Mouse (Mus musculus): ENCODE results near the gene Zbed3.
A peak's percentile ranks its signal among the peaks of the same experiment; 100 is the strongest.
"Not testable (repeated sequence)": the region's sequence is repeated elsewhere in the genome, so short reads cannot be mapped to it uniquely, and the experiment has no call there.

The Zbed3 gene

DNA sequence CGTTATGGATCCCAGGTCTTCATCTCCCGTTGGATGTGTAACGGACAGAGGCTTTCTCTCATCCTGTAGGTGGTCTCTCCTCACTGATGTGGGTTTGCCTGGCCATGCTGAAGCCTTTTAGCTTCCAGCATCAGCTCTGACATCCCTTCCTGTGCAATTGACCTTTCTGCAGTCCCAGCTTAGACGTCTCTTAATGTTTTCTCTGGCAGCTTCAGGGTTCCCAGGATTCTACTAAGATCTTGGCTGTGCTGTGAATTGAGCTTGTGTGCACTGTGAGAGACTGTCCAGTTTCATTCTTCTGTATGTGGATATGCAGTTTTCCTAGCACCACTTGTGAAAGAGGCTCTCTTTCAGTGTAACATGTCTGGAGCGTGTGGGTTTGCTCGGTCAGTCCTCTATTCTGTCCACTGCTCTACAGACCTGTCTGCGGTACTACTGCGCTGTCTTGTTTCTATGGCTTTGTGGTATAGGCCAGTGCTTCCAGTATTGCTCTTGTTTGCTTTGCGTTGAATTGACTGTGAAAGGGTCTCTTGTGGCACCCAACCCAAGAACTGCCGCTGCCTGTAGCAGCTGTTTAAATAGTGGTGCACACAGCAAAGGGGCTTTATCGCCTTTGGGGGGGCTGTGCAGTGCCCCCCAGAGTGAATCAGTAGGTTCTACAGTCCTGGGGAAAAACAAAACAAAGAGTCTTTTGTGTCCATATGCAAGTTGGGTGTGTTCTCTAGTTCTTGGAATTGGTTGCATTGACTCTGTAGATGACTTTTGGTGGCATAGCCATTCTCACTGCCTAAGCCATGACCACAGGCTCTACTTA lies 8.9 kb downstream of the Zbed3 start:
- DNase-seq = no peak

DNA sequence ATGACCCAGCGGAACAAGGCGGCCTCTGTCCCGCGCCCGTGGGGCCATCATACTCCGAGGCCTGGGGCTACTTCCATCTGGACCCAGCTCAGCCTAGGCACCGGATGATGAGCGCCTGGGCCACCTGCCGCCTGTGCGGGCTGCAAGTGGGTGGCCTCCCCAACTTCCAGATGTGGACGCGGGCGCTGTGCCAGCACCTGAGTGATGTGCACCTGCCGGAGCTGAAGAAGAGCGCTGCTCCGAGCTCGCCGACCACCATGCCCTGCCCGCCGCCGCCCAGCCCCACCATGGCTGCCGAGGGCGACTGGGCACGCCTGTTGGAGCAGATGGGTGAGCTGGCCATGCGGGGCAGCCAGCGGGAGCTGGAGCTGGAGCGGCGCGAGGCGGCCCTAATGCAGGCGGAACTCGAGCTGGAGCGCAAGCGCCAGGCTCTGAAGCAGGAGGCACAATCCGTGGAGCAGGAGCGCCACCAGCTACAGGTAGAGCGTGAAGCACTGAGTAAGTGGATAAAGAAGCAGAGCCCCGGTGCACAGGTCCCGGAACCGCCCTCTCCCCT lies 12.8 kb downstream of the Zbed3 start:
- no peak for DNase-seq

DNA sequence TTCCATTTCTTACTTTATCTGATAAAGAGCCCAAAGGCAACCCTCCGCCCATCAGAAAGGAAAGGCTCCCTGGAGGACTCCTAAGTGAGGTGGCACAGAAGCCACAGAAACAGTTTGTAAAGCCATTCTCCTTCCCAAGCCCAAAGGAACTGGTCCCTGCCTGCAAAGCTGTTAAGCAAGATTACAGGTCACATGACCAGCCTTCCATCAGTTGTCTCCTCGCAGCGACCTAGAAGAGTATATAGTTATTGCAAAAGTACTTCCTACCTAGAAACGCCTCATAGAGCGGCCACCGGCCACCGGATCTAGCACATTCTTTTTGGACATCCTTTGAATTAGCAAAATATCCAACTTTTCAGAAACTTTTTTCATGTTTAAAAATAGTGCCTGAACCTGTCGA lies 20.1 kb downstream of the Zbed3 start:
- no peak for DNase-seq

DNA sequence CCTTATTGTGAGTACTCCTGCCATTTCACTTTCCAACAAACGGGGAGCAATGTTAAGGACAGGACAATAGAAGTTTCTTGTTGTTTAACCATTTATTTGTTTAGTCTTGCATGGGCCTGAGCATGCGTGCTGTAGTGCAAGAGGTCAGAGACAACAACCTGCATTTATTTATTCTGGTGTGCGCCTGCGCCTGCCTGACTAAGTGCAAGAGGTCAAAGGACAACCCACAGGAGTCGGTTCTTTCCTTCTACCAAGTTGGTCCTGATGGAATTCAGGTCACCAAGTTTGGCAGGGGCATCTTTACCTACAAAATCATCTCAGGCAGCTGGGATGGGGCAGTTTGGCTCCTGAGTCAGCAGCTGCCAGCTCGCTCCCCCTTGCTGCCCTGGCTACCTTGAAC lies 22.5 kb downstream of the Zbed3 start:
- DNase-seq = no peak

DNA sequence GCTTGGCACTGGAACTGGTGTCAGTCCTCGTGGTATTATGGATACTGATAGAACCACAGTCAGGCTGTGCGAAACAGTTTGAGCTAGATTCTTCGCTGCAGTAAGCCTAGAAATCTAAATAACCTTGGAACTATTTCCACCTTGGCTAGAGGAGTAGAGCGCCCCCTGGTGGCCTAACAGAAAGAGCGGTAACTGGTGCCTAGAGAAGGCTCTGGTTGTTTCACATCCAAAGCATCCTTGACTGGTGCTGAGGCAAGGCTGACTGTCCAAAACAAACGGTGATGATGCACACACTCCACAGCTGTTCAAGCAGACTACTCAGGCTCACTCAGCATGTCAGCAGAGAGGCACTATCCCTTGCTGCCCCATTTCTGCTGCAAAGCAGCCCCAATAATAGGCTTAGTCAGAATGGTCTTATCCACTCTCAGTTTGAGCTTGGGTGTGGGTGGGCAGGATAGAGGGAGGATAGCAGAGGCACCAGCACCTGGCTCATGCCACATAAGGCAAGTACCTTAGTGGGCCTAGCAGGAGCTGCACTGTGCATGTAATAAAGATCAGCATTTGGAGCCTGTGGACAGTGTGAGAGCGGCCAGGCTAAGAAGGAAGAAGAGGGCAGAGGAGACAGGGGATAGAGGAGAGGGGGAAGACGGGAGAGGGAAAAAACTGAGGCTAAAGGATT lies 23.7 kb downstream of the Zbed3 start:
- DNase-seq = peak; percentile 87 to 89

DNA sequence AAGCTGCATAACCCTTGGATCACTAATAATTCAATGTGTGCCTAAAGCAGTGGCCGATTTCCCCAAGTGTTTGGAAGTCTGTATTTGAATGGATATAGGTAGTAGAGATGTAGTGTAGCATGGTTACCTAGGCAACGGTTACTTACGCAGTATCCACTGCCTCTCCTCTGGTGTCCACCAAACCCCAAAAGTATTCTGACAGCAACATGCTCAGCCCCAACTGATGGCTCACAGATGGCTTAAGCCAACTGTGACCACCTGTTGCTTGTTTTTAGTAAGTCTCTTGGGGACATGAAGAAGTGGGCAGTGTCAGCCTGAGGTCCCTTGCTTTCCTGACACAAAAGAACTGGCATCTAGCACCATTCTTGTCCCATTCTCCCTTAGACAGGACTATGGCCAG lies 25.1 kb downstream of the Zbed3 start:
- DNase-seq = no peak

DNA sequence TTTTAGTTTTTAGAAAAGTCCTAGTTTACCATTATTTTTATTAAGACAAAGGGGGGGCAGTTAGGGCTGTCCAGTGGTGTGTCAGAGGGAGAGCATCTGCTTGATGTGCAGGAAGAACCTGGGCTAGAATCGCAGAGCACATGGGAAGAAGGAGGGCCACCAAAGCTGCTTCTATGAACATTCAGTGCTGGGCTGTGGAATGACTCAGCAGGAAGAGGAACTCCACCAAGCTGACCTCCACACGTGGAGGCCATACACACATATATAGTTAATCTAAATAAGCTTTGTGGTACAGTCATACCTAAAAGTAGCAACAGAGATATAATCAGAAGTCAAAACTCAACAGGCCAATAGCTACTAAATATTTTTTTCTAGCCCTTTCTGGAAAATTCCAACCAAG lies 34.8 kb downstream of the Zbed3 start:
- no peak for DNase-seq

DNA sequence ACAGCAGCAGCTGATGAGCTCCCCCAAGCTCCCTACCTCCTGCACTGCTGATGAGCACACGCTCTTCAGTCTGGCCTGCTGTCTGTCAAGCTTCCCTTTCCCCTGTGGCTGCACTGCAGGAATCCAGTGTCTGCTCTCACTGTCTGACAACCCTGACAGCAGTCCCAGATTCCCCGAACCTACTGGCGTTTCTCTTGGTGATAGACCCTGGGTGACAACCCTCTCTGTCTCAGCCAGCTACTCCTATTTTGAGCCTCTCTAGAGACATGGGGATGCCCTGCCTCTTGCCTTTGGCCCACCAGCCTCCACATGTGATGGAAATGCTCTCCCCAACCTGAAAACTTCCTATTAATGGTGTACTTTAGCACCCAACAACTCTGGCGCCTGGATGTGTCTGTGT lies 40.0 kb downstream of the Zbed3 start:
- DNase-seq = no peak

DNA sequence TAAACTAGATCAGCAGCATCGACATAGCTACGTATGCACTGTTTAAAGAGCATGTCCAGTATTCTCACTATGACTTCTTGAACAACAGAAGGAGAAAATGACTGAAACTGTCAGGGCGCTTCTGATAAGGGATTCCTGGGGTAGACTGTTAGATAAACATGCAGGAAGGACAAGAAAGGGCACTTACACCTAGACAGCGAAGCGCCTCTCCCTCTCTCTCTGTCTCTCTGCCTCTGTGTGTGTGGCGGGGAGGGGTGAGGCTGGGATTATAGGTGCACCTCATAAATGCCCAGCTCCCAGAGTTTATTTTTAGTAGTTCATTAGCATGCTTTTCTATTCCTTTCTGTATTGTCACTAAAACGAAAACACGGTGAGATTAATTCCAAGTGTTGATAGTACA lies 42.9 kb downstream of the Zbed3 start:
- DNase-seq = no peak

DNA sequence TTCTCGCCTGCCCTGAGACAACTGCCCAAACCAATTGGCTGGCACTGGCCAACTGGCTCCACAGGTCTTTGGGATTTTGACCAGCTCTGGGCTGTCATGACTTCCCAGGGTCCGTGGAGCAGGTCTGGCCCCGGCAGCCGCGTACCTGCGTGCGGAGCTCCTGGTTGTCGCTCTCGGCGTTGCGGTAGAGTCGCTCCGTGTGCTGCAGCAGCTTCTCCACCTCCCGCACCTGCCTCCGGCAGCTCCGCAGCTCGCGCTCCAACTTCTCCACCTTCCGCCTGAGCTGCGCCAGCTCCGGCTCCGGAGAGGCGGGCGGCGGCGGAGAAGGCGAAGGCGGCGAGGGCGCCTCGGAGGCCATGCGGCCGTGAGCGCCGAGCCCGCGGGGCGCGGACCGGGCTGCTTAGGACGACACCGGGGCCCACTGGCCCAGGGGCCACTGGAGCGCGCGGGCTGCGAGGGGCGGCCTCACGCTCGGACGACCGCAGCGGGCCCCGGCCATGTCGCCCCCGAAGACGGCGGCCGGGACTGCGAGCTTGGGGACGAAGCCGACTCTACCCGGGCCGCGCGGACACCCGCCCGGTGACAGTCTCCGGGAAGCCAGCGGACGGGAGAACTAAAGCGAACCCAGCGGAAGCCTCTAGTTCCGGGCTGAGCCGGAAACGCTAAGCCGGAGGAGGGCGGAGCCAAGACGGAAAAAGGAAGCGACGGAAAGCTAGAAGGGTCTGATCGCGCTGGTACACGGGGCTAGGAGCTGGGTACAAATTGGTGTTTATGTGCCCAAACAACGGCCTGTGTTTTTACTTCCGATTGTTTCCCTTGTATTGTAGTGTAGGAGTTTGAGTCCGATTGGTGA lies 51.5 kb downstream of the Zbed3 start, which contains the start of gene Aggf1:
Aggf1 (minus strand) TSS at position 652 of the 853 bp plus-strand sequence.
- DNase-seq = peak; percentile 92 to 94

DNA sequence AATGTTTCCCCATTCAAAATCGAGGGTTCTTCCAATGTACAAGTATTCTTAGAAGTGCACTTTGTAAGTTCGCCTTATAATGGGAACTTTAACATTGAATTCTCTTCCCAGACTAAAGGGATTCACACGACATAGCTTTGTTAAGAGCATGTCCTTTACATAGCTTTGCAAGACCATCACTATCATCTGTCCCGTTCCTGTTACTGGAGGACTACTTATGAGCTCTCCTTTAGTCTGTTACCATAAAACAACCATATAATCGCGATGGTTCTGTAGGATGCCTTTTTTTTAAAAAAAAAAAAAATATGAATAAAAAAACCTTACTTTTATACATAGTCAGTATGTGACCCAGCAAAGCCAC lies 52.1 kb downstream of the Zbed3 start:
- DNase-seq = no peak

DNA sequence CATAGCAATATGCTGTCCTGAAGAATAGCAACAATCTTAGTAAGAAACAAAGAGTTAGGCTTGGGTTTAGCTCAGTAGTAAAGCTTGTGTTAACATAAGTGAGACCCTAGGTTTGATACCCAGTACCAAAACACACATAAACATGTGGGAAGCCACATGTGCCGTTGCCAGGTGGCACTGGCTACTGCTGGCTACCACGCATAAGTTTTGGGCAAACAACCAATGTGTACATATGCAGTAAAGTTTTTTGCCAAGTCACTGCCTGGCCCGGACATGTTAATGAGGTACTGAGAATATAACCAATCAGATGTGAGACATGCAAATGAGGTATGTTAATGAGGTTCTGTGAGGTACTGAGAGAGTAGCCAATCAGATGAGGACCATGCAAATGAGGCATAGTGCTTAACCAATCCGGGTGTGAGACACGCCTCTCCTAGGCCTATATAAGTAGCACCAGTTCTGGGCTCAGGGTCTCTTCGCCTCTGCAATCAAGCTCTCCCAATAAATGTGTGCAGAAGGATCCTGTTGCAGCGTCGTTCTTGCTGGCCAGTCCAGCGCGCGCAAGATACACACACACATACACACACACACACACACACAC lies 53.4 kb downstream of the Zbed3 start:
- not testable (repeated sequence) for DNase-seq

DNA sequence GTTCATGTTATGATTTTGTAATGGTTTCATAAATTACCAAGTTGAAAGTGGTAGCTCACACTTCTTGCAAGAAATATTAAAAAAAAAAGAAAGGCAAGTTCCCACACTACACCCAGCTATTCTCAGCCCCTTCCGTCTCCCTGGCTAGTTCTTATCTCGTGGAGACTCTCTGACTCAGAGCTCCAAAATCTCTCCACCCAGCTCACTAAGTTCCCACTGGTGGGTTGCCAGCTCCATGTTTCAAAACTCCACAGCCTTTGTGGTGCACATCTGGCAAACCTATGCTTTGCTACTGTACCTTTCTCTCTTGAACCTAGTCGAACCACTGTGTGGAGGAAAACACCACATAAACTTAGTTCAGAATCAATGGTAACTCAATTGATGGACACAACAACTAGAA lies 55.3 kb downstream of the Zbed3 start:
- DNase-seq = no peak

DNA sequence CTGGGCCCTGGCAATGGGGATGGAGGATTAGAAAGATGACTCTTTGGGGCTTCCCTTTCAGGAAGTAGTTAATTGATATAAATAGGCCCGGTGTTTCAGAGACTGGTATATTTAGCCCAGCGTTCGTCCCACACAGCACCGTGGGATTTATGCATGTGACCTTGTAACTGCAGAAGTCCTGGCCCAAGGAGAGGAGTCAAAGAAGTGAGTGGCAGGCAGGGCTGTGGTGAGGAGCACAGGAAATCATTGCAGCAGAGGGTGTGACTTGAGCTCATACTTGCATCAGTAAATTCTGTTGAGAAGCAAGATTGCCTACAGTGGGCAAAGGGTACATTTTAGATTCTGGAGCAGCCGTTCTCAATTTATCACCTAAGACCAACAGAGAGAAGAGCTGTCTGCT lies 59.0 kb downstream of the Zbed3 start:
- DNase-seq = no peak

Measured in kidney, postnatal 4 days (tissue).